Mouse (Mus musculus) heart, adult 2 months (tissue): ENCODE data around the gene Ascc1. TPM values are rescaled to one million over a fixed set of nuclear protein-coding genes. Genes with fewer than 3 reads are reported as not detected.

ENCODE experiments used
- DNase-seq, 2 experiments: peaks; one replicate each; pipeline ENCODE4 v3.0.0; 2021
- H3K27ac ChIP-seq: fragments of 200-600 bp; 2 replicates; pipeline ENCODE4 v1.8.1; 2022
- H3K27me3 ChIP-seq: fragments of 200-500 bp; 2 replicates; pipeline ENCODE4 v1.6.1; 2012; ENCODE audit warnings: mild to moderate bottlenecking, low read length, inconsistent platforms, mixed read lengths; ENCODE audit not compliant: control insufficient read depth, insufficient read depth
- H3K36me3 ChIP-seq: fragments of 200-500 bp; 2 replicates; pipeline ENCODE4 v1.6.1; 2012; ENCODE audit warnings: low read length, inconsistent platforms; ENCODE audit not compliant: control insufficient read depth, insufficient read depth
- H3K4me1 ChIP-seq: fragments of 200-500 bp; 2 replicates; pipeline ENCODE4 v1.6.1; 2011; ENCODE audit warnings: low read length; ENCODE audit not compliant: control insufficient read depth, insufficient read depth
- H3K4me3 ChIP-seq: fragments of 200-600 bp; 2 replicates; pipeline ENCODE4 v1.8.1; 2022
- H3K79me2 ChIP-seq: fragments of 200-500 bp; replicated peaks from 2 replicates; pipeline ENCODE4 v1.6.1; 2012; ENCODE audit warnings: mild to moderate bottlenecking, inconsistent platforms, low read length, moderate library complexity, mixed read lengths; ENCODE audit not compliant: control insufficient read depth, insufficient read depth
- H3K9ac ChIP-seq: fragments of 200-500 bp; 2 replicates; pipeline ENCODE4 v1.6.1; 2012; ENCODE audit warnings: low read depth, mild to moderate bottlenecking, control low read depth, inconsistent platforms, low read length, mixed read lengths
- CTCF ChIP-seq: fragments of 200-600 bp; IDR thresholded peaks from 2 replicates; pipeline ENCODE4 v1.8.1; 2022; ENCODE audit warnings: antibody characterized with exemption, mild to moderate bottlenecking, moderate library complexity
- EP300 ChIP-seq: fragments of 200-500 bp; IDR thresholded peaks from 2 replicates; pipeline ENCODE4 v1.6.1; 2011; ENCODE audit warnings: low read depth, low read length, control low read depth; ENCODE audit not compliant: insufficient read depth
- POLR2A ChIP-seq: fragments of 200-500 bp; IDR thresholded peaks from 2 replicates; pipeline ENCODE4 v1.6.1; 2011; ENCODE audit warnings: mild to moderate bottlenecking, low read depth, low read length, control low read depth; ENCODE audit not compliant: insufficient read depth
- WGBS: fragments of 180-500 bp; shearing (Covaris S2); methylation state at CpG from one replicate; pipeline ENCODE4 v1.1.7; 2018; 5-methylcytosine and 5-hydroxymethylcytosine counted together
- intact Hi-C: fragments of 180-260 bp; cut with DNase I; formaldehyde crosslinking; loops from one replicate; pipeline ENCODE4 v1.15.1; 2025
- microRNA-seq, 2 experiments: library from miRNA; unstranded; fragments of <30 nt; microRNA quantifications; one replicate each; pipeline ENCODE4 v1.2.0; 2021
- polyA plus RNA-seq: library from polyadenylated mRNA; depleted of rRNA; stranded (reverse); fragments of >200 nt; gene quantifications from 2 replicates; pipeline ENCODE4 v1.2.3, GENCODE M21; 2012; rRNA removed
- total RNA-seq, 2 experiments: library from RNA; stranded (reverse); gene quantifications; 2 replicates each; pipeline ENCODE4 v1.2.3; 2021

The Ascc1 gene
- total and polyA plus RNA-seq, 3 experiments: 20.5 to 24.1 (median 22.5) TPM

DNA sequence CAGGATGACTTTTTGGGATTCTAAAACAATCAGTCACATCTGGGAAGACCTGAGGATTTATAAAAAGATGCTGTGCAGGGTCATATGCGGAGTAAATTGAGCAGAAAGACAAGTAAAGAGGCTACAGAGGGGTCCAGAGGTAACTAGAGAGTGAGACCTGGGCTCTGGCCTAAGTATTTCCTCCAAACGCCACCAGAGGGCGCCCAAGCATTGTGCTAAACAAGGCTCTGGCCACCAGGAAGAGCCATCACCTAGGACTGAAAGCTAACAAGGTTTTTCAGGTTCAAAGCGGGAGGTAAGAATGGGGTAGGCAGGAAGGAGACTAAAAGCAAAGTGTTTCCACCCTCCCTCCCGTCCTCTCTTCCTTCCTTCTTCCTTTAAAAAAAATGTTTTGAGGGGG lies 145.5 kb downstream of the Ascc1 start:
- DNase-seq: peak; percentile 72 to 84
- no peaks in the 10 kb centered on the region for H3K36me3 ChIP-seq

More for the DNA sequence above, 145.5 kb downstream of the Ascc1 start:
- Histone ChIP-seq H3K27me3 (no peaks in the 10 kb centered on the region), H3K79me2 (no peaks in the 10 kb centered on the region), H3K4me3 (no peak overlapping the region), H3K4me1 (no peaks in the 10 kb centered on the region), H3K9ac (no peak overlapping the region), H3K27ac (no peak overlapping the region; the same call in 1 of the 2 replicates)
- no peak for TF ChIP-seq POLR2A
- peak; percentile 75; the same call in 1 of the 2 replicates for TF ChIP-seq EP300
- TF ChIP-seq CTCF: peak; percentile 90
- intact Hi-C loops: loop anchor here (2.0 to 5.0 kb wide), 3 partner anchors 44 to 256 kb away; no protein-coding TSS in a partner anchor
- 2% methylated on average over 5 of the region's 5 CpGs for WGBS

Small RNAs within 50 kb of the gene (microRNA-seq; reads per million reads assigned to microRNA genes)
- gene Mir6906: 0 reads per million in 2 experiments

Other genes with a start within 250 kb of the Ascc1 start
- 10 to 100 TPM; 36.8 to 45.4 TPM for gene Dnajb12, start 123.2 kb upstream of the Ascc1 start, total RNA-seq
- 32.9 and 39.2 TPM in 2 replicates for gene Dnajb12, start 123.2 kb upstream of the Ascc1 start, polyA plus RNA-seq
- gene Ddit4, start 51.0 kb upstream of the Ascc1 start, total RNA-seq: 100 to 1,000 TPM in 1 of 2 experiments, 10 to 100 TPM in 1; 70.7 to 219 TPM
- 48.0 and 55.5 TPM in 2 replicates for gene Ddit4, start 51.0 kb upstream of the Ascc1 start, polyA plus RNA-seq
- 10 to 100 TPM; 58.6 to 70.1 TPM for gene Anapc16, start 330 bp downstream of the Ascc1 start, total RNA-seq
- 90.3 and 103 TPM in 2 replicates for gene Anapc16, start 330 bp downstream of the Ascc1 start, polyA plus RNA-seq
- 10 to 100 TPM; 12.2 to 21.7 TPM for gene Spock2, start 103.4 kb downstream of the Ascc1 start, total RNA-seq
- gene Spock2, start 103.4 kb downstream of the Ascc1 start, polyA plus RNA-seq: 8.4 and 10.6 TPM in 2 replicates
- under 1 TPM; 0.80 to 0.91 TPM for gene Chst3, start 216.5 kb downstream of the Ascc1 start, total RNA-seq
- gene Chst3, start 216.5 kb downstream of the Ascc1 start, polyA plus RNA-seq: 1.3 and 1.5 TPM in 2 replicates